Mouse (Mus musculus) telencephalon, adult 2 months (tissue): ENCODE results near the gene Ppfibp2.

Source experiments
- DNase-seq: peaks from one replicate; pipeline ENCODE4 v3.0.0-alpha.2; 2011; ENCODE audit warnings: low read depth, low spot score

Ppfibp2 gene

GRCm38 (mm10) chr7:107618028-107618992, 23.3 kb downstream of the Ppfibp2 start:
- DNase-seq: no peak

GRCm38 (mm10) chr7:107619225-107619624, 24.2 kb downstream of the Ppfibp2 start:
- no peak for DNase-seq

- no peak for DNase-seq
Observed at GRCm38 (mm10) chr7:107620137-107620536, 25.1 kb downstream of the Ppfibp2 start.

- DNase-seq: no peak
Observed at GRCm38 (mm10) chr7:107624432-107624831, 29.4 kb downstream of the Ppfibp2 start.

GRCm38 (mm10) chr7:107625061-107625460, 30.1 kb downstream of the Ppfibp2 start, which contains the start of gene 5330417H12Rik:
Gene 5330417H12Rik (minus strand): TSS chr7:107625161.
- no peak for DNase-seq

- DNase-seq: no peak
Observed at GRCm38 (mm10) chr7:107625781-107626180, 30.8 kb downstream of the Ppfibp2 start.

GRCm38 (mm10) chr7:107628383-107628782, 33.4 kb downstream of the Ppfibp2 start:
- no peak for DNase-seq

- no peak for DNase-seq
Observed at GRCm38 (mm10) chr7:107633201-107633600, 38.2 kb downstream of the Ppfibp2 start.

GRCm38 (mm10) chr7:107637398-107637797, 42.4 kb downstream of the Ppfibp2 start:
- peak; percentile 3 for DNase-seq

- no peak for DNase-seq
Observed at GRCm38 (mm10) chr7:107638026-107638425, 43.0 kb downstream of the Ppfibp2 start.

- peak; percentile 2 for DNase-seq
Observed at GRCm38 (mm10) chr7:107642586-107643275, 47.7 kb downstream of the Ppfibp2 start.

GRCm38 (mm10) chr7:107644987-107645386, 50.0 kb downstream of the Ppfibp2 start:
- no peak for DNase-seq

GRCm38 (mm10) chr7:107648937-107649688, 54.1 kb downstream of the Ppfibp2 start:
- no peak for DNase-seq

GRCm38 (mm10) chr7:107649990-107650389, 55.0 kb downstream of the Ppfibp2 start:
- DNase-seq: no peak

GRCm38 (mm10) chr7:107651821-107652220, 56.8 kb downstream of the Ppfibp2 start:
- DNase-seq: no peak

GRCm38 (mm10) chr7:107656451-107656850, 61.4 kb downstream of the Ppfibp2 start:
- no peak for DNase-seq

GRCm38 (mm10) chr7:107659186-107659918, 64.3 kb downstream of the Ppfibp2 start:
- DNase-seq: no peak

GRCm38 (mm10) chr7:107661189-107661842, 66.3 kb downstream of the Ppfibp2 start:
- no peak for DNase-seq

- DNase-seq: no peak
Observed at GRCm38 (mm10) chr7:107661843-107662281, 66.9 kb downstream of the Ppfibp2 start.

- DNase-seq: no peak
Observed at GRCm38 (mm10) chr7:107663621-107664020, 68.6 kb downstream of the Ppfibp2 start.
